Comparison of ENCODE assay signal across 31 mouse cellular contexts in genomic region chr3:131561591-131561990, GRCm38 (mm10).
"Had no signal": no experiment of that assay in that cellular context is flagged by ENCODE, and none has a peak within 500 bp of the region (broad histone marks: within the 10 kb centered on the region; RNA-seq: fewer than 3 reads in every experiment).

No protein-coding gene starts in this region.

- DNase-seq: left cerebral cortex, postnatal 4 days; liver; liver, embryonic 13.5 days; liver, postnatal 0 days; lung, adult 18-20 months; lung, adult 2 months; lung, embryonic 14.5 days; lung, postnatal 10 days; lung, postnatal 14 days; lung, postnatal 36 days; lung, postnatal 4 days; midbrain, embryonic 14.5 days had no signal

- H3K9me3 ChIP-seq: limb, embryonic 10.5 days; limb, embryonic 12.5 days; limb, embryonic 13.5 days; limb, embryonic 15.5 days; liver, embryonic 12.5 days; liver, embryonic 13.5 days; liver, embryonic 15.5 days; lung, embryonic 15.5 days; midbrain, embryonic 10.5 days; midbrain, embryonic 12.5 days; midbrain, embryonic 13.5 days; midbrain, embryonic 15.5 days had no signal

- H3K27me3 ChIP-seq: limb, embryonic 12.5 days; limb, embryonic 13.5 days; limb, embryonic 15.5 days; liver, embryonic 12.5 days; liver, embryonic 13.5 days; liver, embryonic 15.5 days; lung, embryonic 15.5 days; megakaryocyte, embryonic 14.5 days; midbrain, embryonic 12.5 days; midbrain, embryonic 13.5 days; midbrain, embryonic 15.5 days had no signal

- H3K36me3 ChIP-seq: limb, embryonic 10.5 days; limb, embryonic 12.5 days; limb, embryonic 13.5 days; limb, embryonic 15.5 days; liver, embryonic 12.5 days; liver, embryonic 13.5 days; liver, embryonic 15.5 days; lung, embryonic 15.5 days; midbrain, embryonic 10.5 days; midbrain, embryonic 12.5 days; midbrain, embryonic 13.5 days; midbrain, embryonic 15.5 days had no signal

- ATAC-seq: liver, embryonic 12.5 days; liver, postnatal 0 days; lung, postnatal 0 days; midbrain, embryonic 13.5 days; midbrain, embryonic 15.5 days; midbrain, embryonic 16.5 days had no signal

- H3K9ac ChIP-seq: limb, embryonic 12.5 days; limb, embryonic 13.5 days; limb, embryonic 15.5 days; liver, embryonic 12.5 days; liver, embryonic 13.5 days; liver, embryonic 14.5 days; liver, embryonic 15.5 days; liver, postnatal 0 days; lung, embryonic 14.5 days; lung, embryonic 15.5 days; midbrain, embryonic 12.5 days; midbrain, embryonic 13.5 days; midbrain, embryonic 15.5 days had no signal

- H3K4me2 ChIP-seq: limb, embryonic 12.5 days; limb, embryonic 13.5 days; limb, embryonic 15.5 days; liver, embryonic 11.5 days; liver, embryonic 12.5 days; liver, embryonic 13.5 days; liver, embryonic 15.5 days; lung, embryonic 14.5 days; lung, embryonic 15.5 days; midbrain, embryonic 11.5 days; midbrain, embryonic 12.5 days; midbrain, embryonic 13.5 days; midbrain, embryonic 15.5 days had no signal

- H3K27ac ChIP-seq: limb, embryonic 10.5 days; limb, embryonic 12.5 days; limb, embryonic 13.5 days; limb, embryonic 15.5 days; liver, embryonic 12.5 days; liver, embryonic 13.5 days; liver, embryonic 14.5 days; liver, embryonic 15.5 days; lung, embryonic 15.5 days; macrophage; midbrain, embryonic 10.5 days; midbrain, embryonic 12.5 days; midbrain, embryonic 13.5 days; midbrain, embryonic 15.5 days had no signal

- H3K4me3 ChIP-seq: limb, embryonic 10.5 days; limb, embryonic 12.5 days; limb, embryonic 13.5 days; limb, embryonic 15.5 days; liver, embryonic 12.5 days; liver, embryonic 13.5 days; liver, embryonic 15.5 days; lung, embryonic 15.5 days; megakaryocyte, embryonic 14.5 days; midbrain, embryonic 10.5 days; midbrain, embryonic 12.5 days; midbrain, embryonic 13.5 days; midbrain, embryonic 15.5 days; myocyte had no signal
